Mouse (Mus musculus): ENCODE data around the gene Rilpl1. TPM values are rescaled to one million over a fixed set of nuclear protein-coding genes. Genes with fewer than 3 reads are reported as not detected.
"Not testable (repeated sequence)": the region's sequence is repeated elsewhere in the genome, so short reads cannot be mapped to it uniquely, and the experiment has no call there.

Gene Rilpl1
- polyA plus RNA-seq (2012; rRNA removed): 44.7 and 51.7 TPM in 2 replicates

DNA sequence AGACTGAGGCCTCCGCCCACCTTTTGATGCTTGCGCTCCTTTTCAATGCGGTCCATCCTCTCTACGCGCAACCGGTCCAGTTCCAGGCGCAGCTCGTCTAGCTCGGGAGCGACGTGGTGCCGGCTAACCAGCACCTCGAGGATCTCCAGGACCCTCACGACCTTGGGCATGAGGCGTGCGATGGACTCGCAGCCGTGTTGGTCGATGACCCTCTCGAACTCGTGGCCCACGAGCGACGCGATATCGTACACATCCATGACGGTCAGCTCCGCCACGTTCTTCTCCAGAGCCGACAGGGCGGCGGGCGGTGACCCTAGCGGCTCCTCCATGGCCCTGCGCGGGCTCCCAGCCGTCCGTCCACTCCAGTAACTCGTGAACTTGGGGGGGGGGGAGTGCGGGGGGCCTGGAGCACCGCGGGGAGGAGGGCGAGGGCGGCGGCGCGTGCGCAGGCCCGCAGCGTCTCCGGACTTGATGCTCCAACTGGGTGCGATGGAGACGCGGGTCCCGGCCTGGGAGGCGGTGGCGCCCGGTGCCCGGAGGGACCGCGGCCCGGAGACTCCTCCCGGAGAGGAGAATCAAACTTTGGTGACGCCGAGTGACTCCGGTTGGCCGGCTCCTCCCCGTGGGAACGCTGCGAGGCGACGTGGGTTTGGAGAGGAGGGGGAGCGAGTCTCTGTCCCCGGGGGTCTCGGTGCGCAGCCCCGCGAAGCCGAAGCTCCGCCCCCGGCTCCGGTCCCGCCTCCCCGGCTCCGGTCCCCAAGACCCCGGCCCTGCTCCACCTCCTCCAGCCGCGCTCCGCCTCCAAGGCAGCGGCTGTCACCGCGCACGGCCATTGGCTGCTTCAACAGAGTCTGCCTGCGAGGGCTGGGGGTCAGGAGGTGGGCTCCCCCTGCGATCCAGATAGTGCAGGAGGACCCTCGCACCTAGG is at the start of gene Rilpl1:
Rilpl1 (minus strand) TSS at position 737 of the 928 bp plus-strand sequence.
- DNase-seq (ENCODE audit: extremely low spot score in 1 of 2, low spot score in 1 of 2): peak in 1 of 2 experiments; percentile 75

DNA sequence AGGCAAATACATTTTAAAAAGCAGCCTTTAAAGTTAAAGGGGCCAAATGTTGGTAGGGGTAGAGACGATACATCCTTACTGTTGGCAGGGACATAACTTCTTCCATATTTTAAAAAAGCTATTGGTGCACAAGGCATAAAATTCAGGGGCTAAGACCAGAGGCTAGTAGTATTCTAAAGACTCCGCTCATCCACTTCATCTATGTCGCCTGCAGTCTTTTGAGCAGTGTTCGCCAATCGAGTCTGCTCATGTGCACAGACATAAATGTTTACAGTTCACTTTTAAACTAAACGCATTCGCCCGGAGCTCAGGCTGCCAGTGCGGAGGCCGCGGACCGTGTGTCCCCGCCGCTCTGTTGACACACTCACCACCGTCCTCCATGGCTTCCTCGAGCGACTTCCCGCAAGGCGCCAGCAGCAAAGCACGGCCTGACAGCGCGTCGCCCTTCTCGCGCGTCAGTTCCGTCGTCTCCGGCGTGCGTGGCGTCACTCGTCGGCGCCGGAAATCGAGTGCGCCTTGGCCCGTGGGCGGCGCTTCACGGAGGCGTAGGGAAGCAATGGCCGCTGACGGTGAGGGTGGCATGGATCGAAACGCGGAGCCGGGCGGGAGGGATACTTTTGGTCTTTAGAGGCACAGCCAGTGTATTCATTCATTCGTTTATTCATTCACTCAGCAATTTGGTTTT is 47.6 kb upstream of the Rilpl1 start, which contains the start of the genes Eif2b1 and Gtf2h3:
Eif2b1 (minus strand) TSS at position 499 of the 685 bp plus-strand sequence.
Gtf2h3 (plus strand) TSS at position 508 of the 685 bp plus-strand sequence.
- peak; percentile 83 to 97 for DNase-seq (ENCODE audit: extremely low spot score in 1 of 2, low spot score in 1 of 2)

DNA sequence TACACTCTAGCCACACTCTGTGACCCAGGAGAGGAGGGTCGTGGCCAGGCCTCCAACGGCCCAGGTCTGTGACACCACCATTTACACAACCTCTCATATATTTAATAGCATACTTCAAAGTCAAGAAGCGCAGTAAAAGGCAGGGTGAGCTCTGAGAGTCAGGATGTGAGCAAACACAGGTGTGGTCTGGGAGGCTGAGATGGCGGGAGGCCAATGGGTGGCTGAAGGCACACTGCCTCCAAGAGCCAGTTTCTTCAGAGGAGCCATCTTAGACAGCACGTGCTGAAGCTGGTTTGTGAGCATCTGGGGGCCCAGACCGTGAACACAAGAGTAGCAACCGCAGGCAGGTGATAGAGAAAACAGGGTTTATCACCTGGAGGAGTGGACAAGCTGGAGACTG is 44.3 kb upstream of the Rilpl1 start:
- DNase-seq (ENCODE audit: extremely low spot score in 1 of 2, low spot score in 1 of 2): no peak

- DNase-seq (ENCODE audit: extremely low spot score in 1 of 2, low spot score in 1 of 2): peak; percentile 63 to 74
These were observed 39.9 kb upstream of the Rilpl1 start for GRCm38 (mm10) chr5:124571068-124571467.

DNA sequence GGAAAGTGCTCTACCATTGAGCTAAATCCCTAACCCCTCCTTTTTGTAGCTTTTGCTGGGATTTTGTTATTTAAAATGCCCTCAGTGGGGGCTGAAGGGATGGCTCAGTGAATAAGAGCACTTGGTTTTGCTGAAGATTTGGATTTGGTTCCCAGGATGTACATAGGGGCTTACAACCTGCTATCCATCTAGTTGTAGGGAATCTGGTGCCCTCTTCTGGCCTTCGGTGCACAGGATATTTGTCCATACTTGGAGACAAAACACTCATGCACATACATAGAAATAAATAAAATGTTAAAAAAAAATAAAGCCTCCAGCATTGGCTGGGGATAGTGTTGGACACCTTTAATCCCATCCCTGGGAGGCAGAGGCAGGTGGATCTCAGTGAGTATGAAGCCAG is 24.0 kb upstream of the Rilpl1 start:
- DNase-seq (ENCODE audit: extremely low spot score in 1 of 2, low spot score in 1 of 2): no peak

GRCm38 (mm10) chr5:124553607-124554006 is 22.4 kb upstream of the Rilpl1 start:
- no peak for DNase-seq (ENCODE audit: extremely low spot score in 1 of 2, low spot score in 1 of 2)

GRCm38 (mm10) chr5:124552558-124553307 is 21.5 kb upstream of the Rilpl1 start, which contains the start of gene Ddx55:
Gene Ddx55 (plus strand): TSS chr5:124552864.
- DNase-seq (ENCODE audit: extremely low spot score in 1 of 2, low spot score in 1 of 2): peak; percentile 79 to 92

- no peak for DNase-seq (ENCODE audit: extremely low spot score in 1 of 2, low spot score in 1 of 2)
These were observed 20.9 kb upstream of the Rilpl1 start for GRCm38 (mm10) chr5:124552094-124552472.

GRCm38 (mm10) chr5:124551349-124552093 is 20.3 kb upstream of the Rilpl1 start:
- not testable (repeated sequence) for DNase-seq (ENCODE audit: extremely low spot score in 1 of 2, low spot score in 1 of 2)

DNA sequence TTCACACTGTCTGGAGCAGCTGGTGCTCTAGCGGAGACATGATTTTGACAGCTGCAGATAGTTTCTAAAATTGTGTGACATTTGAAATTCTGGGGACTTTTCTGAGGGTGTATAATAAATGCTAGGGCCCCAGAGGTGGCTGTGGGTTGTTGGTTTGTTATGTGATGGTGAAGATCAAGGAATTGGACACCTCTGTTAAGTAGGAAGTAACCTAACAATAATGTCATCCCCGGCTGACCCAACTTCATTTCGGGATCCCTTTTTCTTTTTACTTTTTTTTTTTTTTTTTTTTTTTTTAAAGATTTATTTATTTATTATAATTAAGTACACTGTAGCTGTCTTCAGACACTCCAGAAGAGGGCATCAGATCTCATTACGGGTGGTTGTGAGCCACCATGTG is 19.5 kb upstream of the Rilpl1 start:
- DNase-seq (ENCODE audit: extremely low spot score in 1 of 2, low spot score in 1 of 2): not testable (repeated sequence)

GRCm38 (mm10) chr5:124541602-124541973 is 10.4 kb upstream of the Rilpl1 start:
- no peak for DNase-seq (ENCODE audit: extremely low spot score in 1 of 2, low spot score in 1 of 2)

- DNase-seq (ENCODE audit: extremely low spot score in 1 of 2, low spot score in 1 of 2): no peak
These were observed 9.9 kb upstream of the Rilpl1 start for GRCm38 (mm10) chr5:124540905-124541601.

DNA sequence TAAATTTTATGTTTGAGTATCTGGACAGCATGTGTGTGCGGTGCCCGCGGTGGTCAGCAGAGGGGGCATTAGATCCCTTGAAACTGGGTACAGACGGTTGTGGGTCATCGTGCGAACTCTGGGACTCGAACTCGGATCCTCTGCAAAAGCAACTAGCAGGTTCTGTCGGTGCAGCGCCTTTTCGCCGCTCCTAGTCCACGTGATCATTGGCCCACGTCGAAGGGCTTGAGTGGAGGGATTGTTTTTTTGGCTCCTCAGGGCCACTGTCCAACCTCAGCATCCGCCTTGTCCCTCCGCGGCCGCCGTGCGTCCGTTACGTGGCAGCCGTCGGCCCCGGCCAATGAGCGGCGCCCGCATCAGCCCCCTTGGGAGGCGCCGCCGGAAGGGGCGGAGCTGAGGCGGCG is 9.2 kb upstream of the Rilpl1 start, which contains the start of gene Tmed2:
Tmed2 (plus strand) TSS at position 313 of the 404 bp plus-strand sequence.
- peak; percentile 95 to 98 for DNase-seq (ENCODE audit: extremely low spot score in 1 of 2, low spot score in 1 of 2)

DNA sequence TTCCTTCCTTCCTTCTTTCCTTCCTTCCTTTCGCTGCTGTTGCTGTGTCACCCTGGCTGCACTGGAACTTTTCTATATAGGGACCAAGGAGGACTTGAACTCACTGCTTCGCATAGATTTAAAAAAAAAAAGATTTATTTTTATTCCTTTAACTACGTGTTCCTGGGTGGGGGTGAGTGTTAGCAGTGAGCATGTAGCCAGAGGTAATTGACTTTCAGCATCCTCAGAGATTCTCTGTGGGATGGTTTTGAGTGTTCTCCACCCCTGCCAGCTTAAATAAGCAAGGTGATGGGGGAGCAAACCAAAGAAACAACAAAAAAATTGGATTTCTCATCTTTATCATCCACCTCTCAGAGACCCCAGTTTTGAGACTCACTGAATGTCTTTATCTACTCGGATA is 8.7 kb upstream of the Rilpl1 start:
- no peak for DNase-seq (ENCODE audit: extremely low spot score in 1 of 2, low spot score in 1 of 2)

GRCm38 (mm10) chr5:124538813-124539792 is 7.9 kb upstream of the Rilpl1 start:
- DNase-seq (ENCODE audit: extremely low spot score in 1 of 2, low spot score in 1 of 2): peak; percentile 52 to 90

DNA sequence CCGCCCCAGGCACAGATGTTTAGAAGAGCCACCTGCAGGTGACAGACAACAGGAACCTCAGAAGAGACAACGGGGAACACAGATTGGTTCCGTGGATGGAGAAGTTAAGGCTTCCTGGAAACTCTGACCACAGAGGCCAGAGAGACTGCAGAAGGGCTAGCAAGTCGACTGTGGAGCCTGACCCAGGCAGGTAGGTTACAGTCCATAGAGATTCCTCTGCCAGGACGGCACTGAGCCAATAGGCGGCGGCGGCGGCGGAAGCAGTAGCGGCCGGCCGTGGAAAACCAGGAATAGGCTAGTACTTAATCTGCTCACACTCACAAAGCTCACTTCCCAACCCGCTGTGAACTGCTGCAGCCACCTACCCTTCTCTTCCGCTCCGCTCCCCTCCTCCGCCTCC is 5.6 kb upstream of the Rilpl1 start:
- DNase-seq (ENCODE audit: extremely low spot score in 1 of 2, low spot score in 1 of 2): peak in 1 of 2 experiments; percentile 30

DNA sequence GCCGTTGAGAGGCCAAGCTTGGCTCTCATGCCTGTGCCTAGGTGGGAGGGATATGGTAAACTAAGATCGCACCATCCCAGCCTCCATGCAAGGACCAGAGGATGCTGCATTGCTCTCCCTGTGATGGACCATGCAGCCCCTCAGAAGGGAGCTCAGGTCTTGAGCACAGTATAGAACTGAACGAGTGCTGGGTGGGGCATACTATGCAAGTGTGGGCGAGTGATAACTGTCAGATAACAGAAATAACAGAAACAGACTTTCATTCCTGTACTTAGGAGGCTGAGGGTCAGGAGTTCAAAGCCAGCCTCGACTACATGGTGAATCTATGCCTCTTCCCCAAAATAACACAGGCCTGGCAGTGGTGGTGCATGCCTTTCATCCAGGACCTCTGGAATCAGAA is 3.8 kb upstream of the Rilpl1 start:
- no peak for DNase-seq (ENCODE audit: extremely low spot score in 1 of 2, low spot score in 1 of 2)

- DNase-seq (ENCODE audit: extremely low spot score in 1 of 2, low spot score in 1 of 2): no peak
These were observed 1.3 kb upstream of the Rilpl1 start for GRCm38 (mm10) chr5:124532451-124532850.

All from frontal cortex, adult 2 months (tissue).